Mouse (Mus musculus): ENCODE measurements at regions not wholly inside any gene's neighbourhood (a gene's known extent, or its start where the extent isn't known, plus 50 kb on each side); places are given as distances from the start of the nearest gene placed in this dataset.

DNA sequence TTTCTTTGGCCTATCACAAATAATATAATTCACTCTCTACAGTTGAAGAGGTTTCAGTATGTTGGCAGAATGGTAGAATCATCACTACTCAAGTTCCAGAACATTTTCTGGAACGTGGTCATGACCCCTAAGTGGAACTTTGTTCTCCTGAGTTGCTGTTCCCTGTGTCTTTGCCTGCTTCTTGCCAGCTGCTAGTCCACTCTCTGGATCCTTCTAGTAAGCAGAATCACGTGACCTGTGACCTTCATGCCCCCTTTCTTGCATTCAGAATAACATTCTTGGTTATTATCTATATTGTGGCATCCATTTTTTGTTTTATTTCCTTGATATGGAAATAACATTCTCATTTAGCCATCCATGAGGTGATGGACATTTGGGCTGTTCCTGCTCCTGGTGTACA is 291.5 kb upstream of the Sall1 start:
- no peak for DNase-seq (ENCODE audit: low read depth, low spot score)

DNA sequence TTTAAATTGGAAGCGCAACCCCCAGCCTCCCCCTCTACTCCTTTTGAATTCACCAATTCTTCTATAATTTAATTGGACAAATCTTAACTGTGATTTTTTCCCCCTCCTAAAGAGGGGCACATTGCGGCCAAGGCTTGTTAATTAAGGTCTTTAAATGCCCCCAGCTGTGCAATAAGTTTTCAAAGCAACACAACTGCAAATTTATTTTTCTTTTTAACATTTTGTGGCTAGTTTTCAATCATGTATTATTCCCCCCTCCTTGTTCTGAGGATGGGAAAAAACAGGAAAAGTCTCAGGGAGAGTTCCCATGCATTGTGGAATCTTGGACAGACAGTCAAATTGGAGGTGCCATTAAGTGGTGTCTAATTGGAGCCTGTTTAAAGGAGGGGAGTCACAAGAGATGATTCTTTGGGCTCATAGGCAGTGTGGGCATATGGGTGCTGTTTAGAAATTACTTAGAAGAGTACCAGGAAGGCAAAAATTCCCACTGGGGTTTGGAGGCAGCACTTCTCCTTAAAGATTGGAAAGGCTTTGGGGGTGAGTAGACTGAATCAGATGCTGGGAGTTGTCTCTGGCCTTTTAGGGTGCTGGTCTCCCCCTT is 281.9 kb upstream of the Sall1 start:
- no peak for DNase-seq (ENCODE audit: low read depth, low spot score)

DNA sequence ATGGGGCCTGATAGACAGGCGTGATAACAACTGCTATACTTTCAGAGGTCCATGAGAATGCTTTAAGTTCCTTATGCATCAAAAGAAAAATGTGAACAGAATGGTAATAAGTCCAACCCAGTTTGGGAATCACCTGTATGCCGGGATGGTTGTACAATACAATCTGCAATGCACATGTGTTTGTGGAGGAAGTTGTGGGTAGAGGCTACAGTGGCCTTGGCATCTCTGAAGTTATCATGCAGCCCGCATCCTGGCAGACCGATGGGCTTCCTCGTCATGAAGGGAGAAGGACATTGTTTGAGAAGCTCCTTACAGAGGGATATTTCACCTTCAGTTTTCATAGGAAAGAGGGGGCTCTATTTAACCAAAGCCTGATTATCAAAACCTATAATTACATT is 281.3 kb upstream of the Sall1 start:
- DNase-seq (ENCODE audit: low read depth, low spot score), result no peak

DNA sequence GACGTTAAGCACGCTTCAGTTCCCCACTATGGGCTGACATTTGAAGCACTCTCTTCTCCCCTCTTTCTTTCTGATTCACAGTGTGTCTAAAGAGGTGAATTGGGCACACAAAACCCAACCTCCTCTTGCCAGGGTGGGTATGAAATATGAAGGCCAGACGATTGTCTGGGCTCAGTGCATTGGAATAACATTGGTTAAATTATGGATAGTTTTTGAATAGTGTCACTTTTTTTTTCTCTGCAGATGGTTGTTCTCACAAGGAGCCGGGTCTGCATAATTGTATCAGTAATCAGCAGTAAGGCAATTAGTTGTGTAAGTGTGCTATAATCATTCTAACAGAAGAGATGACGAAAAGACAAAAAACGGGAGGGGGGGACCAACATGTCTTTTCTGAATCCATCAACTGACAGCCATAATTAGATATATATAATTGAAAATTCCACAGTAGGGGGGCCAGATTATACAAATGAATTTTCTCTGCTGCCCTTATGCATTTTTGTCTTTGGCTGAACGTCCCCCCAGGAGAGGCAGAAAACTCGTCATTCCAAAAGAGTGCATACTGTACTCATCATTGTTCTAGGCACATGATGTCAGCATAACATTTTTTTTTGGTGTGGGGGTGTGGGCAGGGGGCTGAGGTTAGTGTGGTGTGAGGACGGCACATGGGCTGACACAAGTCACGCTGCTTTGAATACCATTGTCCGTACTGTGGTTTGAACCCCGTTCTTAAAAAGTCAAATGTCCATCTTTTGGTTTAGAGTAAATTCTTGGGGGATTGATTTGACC is 280.7 kb upstream of the Sall1 start:
- DNase-seq (ENCODE audit: low read depth, low spot score), result no peak

DNA sequence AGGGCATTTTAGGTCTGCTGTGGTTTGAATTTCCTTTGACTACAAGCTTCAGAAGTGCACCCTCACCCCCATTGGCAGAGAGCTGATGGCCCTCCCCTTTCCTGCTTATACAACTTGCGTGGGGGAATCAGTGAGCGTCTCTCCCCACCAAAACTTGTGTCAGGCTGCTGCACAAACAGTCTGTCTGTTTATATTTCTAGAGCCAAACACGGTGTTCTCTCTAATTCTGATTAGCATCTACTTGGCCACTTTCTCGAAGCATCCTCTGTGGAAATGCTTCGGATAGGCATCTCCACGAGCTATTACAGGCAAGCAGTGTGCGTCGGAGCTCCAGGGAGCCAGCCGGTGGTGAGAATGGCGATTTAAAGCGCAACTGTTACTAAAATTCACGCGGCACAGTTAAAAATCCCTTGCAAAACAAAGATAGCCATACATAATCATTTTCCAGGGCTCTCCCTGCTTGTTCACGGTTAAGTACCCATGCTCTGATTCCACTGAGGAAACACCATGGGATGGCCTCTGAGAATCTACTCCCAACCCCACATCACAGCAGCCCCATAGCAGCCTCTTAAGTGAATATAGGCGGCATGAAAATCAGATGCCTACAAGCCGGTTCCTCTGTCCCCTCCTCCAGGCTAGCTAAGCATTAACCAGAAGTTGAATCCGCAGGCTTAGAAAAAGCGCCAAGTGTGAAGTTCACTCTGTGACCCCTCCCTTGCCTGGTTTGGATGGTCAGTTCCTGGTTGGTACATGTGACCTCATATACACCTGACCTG is 273.7 kb upstream of the Sall1 start:
- no peak for DNase-seq (ENCODE audit: low read depth, low spot score)

DNA sequence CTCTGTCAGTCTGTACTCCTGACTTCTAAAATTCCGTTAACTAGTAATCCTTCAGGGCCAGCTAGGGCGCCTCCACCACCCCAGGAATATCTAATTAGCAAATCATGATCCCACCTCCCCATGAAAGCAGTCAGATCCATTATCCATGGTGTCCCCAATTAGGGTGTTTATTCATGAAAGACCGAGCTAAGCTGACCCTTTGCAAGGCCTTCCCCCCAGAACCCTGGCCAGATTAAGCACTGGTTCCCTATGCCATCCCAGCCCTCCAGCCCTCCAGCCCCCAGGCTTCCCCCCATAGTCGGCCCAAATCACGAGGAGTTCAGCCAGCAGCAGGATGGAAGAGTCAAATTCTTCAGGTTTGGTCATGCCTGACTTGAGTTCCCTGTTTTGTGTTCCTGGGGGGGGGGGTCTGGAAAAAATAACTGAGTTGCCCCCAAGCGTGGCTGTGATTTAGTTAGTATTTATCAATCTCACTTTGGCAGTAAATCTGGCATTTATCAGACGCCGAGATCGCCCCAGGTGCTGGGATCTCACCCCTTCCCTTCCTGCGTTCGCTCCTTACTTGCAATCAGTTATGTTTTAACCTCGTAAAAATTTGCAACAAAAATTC is 272.7 kb upstream of the Sall1 start:
- no peak for DNase-seq (ENCODE audit: low read depth, low spot score)

DNA sequence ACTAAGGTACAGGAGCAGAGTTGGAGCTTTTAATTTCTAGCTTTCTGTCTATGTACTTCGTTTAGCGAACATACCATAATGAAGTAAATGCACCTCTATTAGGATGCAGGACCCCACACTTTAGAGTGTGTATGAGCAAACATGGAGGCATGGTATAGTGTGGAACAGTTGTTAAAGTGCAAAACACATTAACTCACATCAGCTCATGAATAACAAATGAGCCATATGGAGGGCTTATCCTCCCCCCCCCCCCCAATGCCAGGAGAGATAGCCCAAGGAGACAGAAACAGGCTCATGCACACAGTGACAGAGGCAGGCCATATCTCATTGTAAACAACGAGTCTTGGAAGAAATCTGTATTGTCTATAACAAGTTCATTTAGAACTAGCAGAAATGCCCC is 270.9 kb upstream of the Sall1 start:
- DNase-seq (ENCODE audit: low read depth, low spot score), result no peak

DNA sequence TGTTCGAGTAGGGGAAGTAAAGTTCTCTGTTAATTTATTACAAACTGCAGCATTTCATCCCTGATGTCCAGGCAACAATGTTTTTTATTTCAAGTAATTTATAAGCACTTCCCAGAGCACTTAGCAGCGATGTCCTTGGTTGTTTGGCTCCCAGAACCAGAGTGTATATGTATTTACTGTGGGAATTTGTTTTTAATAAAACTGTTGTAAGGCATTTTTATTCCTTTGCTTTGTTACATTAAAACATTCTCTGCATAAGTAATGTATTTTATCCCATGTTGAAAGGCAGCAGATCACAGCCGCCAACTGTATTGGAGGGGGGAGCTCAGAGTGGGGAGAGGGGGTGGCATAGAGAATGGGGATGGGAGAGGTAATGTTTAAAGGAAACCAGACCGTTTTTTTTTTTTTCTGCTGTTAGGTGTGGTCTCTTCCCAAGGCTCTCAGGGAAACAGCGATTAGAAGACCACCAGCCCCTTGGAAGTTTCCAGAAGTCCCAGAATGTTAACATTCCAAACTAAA is 266.8 kb upstream of the Sall1 start:
- DNase-seq (ENCODE audit: low read depth, low spot score), result no peak

DNA sequence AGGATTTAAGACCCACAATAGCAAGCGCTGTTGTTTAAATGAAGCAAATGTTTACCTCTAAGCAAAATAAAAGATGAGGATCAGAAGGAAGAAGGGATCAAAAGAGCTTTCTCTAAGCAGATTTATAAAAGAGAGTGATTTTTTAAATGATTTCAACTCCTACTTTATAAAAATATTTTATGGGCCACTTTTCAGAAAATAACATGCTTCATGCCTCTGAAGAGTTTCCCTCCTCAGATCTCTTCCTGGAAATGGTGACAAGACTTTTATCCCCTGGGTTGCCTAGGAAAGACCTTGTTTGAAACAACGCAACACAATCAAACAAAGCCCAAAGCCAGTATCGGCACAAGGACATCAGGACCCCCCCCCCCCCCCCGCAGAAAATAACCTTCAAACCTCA is 265.6 kb upstream of the Sall1 start:
- DNase-seq (ENCODE audit: low read depth, low spot score), result no peak

DNA sequence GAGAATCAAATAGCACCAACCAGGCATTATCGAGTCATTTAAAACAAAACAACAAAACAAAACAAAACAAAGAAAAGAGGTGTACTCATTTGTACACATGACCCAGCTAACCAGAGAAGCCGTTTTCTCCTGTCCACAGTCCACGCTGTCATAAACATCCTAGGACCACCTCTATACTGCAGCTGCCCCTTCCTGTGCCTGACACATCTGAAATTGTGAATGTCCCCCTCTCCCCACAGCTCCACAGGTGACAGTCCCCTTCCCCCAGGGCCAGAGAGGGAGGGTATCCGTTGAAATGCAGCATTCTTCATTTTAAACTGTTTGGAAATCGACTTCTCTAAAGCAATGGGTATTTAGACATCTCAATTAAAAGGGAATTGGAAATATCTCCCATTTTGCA is 265.0 kb upstream of the Sall1 start:
- DNase-seq (ENCODE audit: low read depth, low spot score), result no peak

DNA sequence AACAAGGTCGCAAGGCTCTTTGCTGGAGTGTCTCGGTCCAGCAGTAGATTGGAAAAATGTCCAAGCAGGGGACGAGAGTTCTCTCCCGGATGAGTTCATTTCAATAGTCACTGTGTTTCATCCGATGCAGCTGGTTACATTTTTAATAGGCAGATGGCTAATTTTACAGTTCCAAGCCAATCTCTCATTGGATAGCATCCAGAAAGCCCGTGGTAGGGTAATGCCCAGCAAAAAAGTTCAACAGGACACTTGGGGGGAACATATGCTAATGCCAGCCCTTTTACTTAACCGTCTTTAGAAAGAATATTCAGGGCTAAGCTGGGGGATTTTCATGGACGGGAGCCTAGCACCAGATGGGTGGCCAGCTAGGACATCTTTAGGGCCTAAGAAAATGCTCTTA is 264.6 kb upstream of the Sall1 start:
- no peak for DNase-seq (ENCODE audit: low read depth, low spot score)

DNA sequence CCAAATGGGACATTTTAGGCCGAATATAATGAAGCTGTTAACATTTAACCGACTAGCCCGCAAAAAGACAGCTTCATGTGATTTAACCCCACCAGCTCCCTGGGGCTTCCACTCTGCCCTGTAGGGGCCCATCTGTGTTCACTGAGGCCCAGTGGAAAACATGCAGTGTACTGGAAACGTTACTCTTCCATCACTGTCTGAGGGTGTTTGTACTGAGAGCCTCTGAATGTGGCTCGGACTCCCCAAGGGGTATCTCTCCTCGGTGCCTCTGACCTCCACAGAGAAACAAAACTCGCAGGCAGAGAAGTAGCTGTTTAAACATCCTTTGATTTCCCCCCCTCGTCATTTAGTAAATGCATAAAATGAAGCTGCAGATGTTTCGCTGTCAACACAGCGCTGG is 263.6 kb upstream of the Sall1 start:
- no peak for DNase-seq (ENCODE audit: low read depth, low spot score)

DNA sequence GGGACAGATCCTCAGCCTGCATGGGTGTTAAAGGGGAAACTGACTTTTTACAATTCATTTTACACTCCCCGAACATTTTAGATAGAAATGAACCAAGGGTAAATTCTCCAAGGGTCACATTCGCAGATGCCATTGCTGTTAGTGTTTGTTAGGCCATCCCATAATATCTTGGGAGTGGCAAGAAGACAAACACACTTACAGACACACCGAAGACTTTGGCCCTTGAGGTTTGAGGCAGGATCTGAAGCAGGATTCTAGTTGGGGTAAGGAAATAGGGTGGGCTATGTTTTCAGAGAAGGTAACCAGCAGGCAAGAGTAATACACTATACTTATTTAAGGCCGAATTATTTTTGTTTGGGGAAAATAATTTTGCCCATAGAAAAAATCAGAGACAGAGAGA is 263.1 kb upstream of the Sall1 start:
- no peak for DNase-seq (ENCODE audit: low read depth, low spot score)

DNA sequence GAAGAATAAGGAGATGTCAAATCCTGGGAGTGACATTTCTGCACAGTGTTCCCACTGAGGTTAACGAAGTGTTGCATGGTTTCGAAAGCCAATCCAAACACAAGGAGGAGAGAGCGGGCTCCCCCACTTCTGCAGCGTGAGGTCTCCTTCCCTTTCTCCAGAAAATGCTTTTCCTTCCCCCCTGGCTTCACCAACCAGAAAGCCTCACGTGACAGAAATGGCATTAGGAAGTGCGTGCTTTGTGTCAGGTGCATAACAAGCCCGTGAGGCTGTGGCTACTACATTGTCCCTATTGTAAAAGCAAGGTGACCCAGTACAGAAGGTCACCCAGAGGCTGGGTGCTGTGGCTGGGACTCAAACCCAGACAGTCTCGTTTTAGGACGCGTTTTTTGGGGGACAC is 260.2 kb upstream of the Sall1 start:
- no peak for DNase-seq (ENCODE audit: low read depth, low spot score)

DNA sequence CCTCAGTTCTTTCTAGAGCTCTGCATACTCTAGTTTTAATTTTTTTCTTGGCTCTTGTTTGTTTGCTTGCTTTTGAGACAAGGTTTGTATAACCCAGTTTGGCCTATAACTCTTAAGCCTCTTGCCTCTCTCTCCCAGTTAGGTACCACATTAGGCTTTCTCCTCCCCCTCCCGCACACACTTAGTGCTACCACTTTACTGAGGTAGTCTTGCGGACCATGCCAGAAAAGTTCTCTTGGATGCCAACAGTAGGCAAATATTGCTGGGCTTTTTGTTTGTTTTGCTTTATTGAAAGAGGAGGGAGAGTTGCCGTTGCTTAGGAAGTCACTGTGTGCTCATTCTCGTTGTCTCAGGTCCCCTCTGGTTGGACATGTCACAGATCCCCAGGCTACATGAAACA is 259.4 kb upstream of the Sall1 start:
- DNase-seq (ENCODE audit: low read depth, low spot score), result no peak

DNA sequence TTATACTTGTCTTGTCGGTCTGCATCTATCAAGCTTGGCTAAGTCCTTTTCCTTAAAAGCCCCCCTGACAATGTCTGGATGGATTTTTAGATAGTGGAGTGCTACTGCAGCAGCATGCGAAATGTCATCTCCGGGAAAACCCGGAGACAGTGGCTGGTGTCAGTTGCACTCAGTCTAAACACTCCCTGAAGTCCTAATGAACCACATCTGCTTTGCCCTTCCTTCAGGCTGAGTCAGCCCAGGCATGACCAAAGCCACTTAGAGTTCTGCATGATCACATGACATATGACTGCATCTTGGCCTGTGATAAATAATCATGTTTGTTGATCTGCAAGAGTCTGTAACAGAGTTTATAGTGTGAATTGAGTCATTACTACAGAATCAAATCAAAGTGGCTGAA is 255.7 kb upstream of the Sall1 start:
- no peak for DNase-seq (ENCODE audit: low read depth, low spot score)

DNA sequence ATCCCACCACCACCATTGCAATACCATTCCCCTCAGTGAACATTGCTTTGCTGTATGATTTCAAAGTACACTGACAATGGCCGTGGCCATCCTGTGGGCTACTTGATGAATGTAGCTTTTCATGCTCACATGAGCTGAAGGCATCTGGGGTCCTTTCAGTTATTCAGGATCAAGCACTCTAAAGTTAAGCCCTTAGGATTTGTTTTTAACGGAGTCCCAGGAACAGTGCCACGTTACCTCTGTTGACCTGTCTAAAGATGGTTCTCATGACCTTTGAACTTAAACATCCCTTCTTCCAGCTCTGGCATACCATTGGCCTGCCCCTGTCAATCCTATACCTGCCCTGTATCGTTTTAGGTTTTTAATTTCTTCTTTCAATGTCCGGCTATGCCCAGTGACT is 251.7 kb upstream of the Sall1 start:
- DNase-seq (ENCODE audit: low read depth, low spot score), result no peak

DNA sequence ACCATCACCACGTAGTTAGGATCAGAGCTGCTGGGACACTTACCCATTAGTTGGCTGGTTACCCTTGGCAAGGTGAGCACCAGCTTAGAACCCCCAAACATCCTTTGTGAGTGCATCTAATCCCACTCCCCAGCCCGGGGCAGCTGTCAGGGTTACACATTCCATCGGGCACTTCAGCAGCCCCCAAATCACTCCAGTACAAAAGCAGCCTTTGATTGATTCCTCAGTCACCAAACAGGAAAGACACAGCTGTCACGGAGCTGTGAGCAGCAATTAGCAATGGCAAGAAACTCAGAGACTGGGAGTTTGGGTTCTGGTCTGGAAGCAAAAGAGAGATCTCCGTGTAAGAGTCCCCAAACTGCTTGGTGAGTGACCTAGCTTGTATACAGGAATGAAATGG is 245.1 kb upstream of the Sall1 start:
- no peak for DNase-seq (ENCODE audit: low read depth, low spot score)

DNA sequence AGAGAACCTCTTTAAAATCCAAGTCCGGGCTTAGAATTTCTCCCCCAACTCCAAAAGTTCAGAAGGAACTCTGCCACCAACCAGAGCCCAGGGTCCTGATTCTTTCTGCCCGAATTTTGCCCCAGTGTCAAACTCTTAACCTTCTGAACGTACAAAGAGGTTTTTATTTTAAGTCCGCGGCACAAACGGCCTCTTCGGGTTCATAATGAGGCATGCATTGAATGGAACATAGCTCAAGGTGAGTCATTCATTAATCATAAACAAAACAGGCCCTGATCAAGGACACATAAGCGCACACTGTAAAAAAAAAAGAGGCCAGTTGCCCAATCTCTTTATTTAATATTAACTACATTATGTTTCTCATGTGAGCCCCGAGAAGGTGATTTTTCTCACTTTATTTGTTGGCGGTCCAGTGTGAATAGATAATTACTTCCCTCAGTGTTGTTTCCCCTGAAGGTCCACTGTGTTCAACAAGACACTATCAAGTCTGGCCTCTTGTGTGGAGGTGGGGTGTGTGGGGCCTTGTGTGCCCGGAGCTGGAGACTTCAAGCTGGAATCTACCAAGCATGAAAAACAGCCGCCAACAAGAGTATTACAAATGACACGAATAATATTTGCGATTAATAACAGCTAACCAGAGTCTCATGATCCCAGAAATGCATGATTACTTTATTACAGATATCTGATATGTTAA is 241.1 kb upstream of the Sall1 start:
- no peak for DNase-seq (ENCODE audit: low read depth, low spot score)

DNA sequence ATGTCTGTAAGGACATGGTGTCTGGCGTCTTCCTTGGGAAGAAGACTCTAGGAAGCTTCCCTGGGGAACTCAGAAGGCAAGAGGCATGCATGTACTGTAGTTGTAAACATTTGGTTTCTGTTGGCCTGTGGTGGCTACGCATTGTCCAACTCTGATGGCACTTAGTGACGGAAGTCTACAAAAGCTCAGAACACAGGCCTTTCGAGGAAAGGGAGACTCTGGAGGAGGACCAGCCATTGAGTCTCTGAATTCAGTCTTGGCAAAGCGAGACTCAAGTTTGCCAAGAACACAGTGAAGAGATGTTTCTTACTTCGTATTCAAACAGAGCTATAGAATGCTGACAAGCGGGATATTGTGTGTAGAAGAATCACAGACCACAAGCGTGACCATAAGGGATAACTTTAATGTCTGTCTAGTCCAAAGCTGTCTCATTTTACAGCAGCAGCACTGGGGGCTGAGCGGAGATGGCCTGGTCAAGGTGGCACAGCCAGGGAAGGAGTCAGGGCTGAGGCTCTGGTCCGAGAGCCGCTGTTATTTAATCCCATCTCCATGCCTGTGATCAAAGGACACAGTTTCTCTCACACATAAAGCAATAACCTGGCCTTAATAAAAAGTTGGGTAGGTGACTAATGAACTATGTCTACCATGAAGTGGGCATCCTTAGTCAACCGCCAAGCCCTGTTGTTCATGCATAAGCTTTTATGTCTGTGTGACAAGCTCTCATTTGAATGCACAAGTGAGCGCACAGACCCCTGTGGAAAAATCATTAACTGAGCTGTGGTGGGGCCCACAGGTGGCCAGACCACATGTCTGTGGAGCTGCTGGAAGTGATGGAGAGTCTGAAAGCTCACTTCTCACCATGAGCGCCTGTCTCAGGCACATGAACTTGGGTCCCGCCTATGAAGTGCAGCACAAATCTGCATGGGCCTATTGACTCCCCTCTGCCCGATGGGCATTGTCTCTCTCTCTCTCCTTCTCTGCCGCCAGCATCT is 239.4 kb upstream of the Sall1 start:
- no peak for DNase-seq (ENCODE audit: low read depth, low spot score)
